ENCODE assay signal across 20 mouse cellular contexts in genomic region chr5:107068146-107068545, GRCm38 (mm10).
DNase-seq lines count a peak whose midpoint lies in the region; ATAC-seq and TF ChIP-seq lines count a peak whose summit lies in the region.
"Had no signal": no experiment of that assay in that cellular context is flagged by ENCODE, and none has a peak within 500 bp of the region (broad histone marks: within the 10 kb centered on the region; RNA-seq: fewer than 3 reads in every experiment).

No protein-coding gene starts in this region.

- H3K27me3 ChIP-seq in kidney, embryonic 15.5 days = no peaks in the 10 kb centered on the region
- H3K27me3 ChIP-seq in midbrain, embryonic 14.5 days (ENCODE audit: control insufficient read depth, insufficient read depth, low read length) = no peaks in the 10 kb centered on the region
- H3K27me3 ChIP-seq in forebrain, embryonic 11.5 days (ENCODE audit: control insufficient read depth, insufficient read depth, low read length) = no peaks in the 10 kb centered on the region
- H3K27me3 ChIP-seq: embryonic facial prominence, embryonic 15.5 days; forebrain, embryonic 15.5 days had no signal

- TF ChIP-seq CTCF in brain, embryonic 14.5 days (IDR thresholded peaks at IDR 0.05; ENCODE audit: borderline replicate concordance, extremely low read depth, insufficient read depth, insufficient read length) = no peak

- H3K9me3 ChIP-seq in kidney, embryonic 15.5 days (replicated peaks) = no peaks in the 10 kb centered on the region
- no peaks in the 10 kb centered on the region for H3K9me3 ChIP-seq in midbrain, embryonic 14.5 days (ENCODE audit: control insufficient read depth, low read length)
- no peaks in the 10 kb centered on the region for H3K9me3 ChIP-seq in forebrain, embryonic 11.5 days (ENCODE audit: control insufficient read depth, low read length)
- H3K9me3 ChIP-seq: embryonic facial prominence, embryonic 15.5 days; forebrain, embryonic 10.5 days; forebrain, embryonic 15.5 days; heart, embryonic 13.5 days had no signal

- no peaks in the 10 kb centered on the region for H3K36me3 ChIP-seq in kidney, embryonic 15.5 days
- H3K36me3 ChIP-seq in midbrain, embryonic 14.5 days (ENCODE audit: control insufficient read depth, insufficient read depth, low read length) = no peaks in the 10 kb centered on the region
- H3K36me3 ChIP-seq in forebrain, embryonic 11.5 days (ENCODE audit: control insufficient read depth, insufficient read depth, low read length) = no peaks in the 10 kb centered on the region
- H3K36me3 ChIP-seq: embryonic facial prominence, embryonic 15.5 days; forebrain, embryonic 10.5 days; forebrain, embryonic 15.5 days; heart, embryonic 13.5 days had no signal

- H3K9ac ChIP-seq in kidney, embryonic 15.5 days = no peak overlapping the region
- H3K9ac ChIP-seq in midbrain, embryonic 14.5 days (replicated peaks; ENCODE audit: low read length) = no peak overlapping the region
- H3K9ac ChIP-seq in forebrain, embryonic 11.5 days (ENCODE audit: low read length) = no peak overlapping the region
- H3K9ac ChIP-seq: embryonic facial prominence, embryonic 15.5 days; forebrain, embryonic 15.5 days; heart, embryonic 13.5 days had no signal

- 78% methylated on average over 5 of the region's 5 CpGs for WGBS in kidney, embryonic 15.5 days
- WGBS in midbrain, embryonic 14.5 days = 73% methylated on average over 5 of the region's 5 CpGs
- WGBS in forebrain, embryonic 11.5 days = 83% methylated on average over 5 of the region's 5 CpGs

- no peak for ATAC-seq in kidney, embryonic 15.5 days (replicated peaks; ENCODE audit: low FRiP score)
- ATAC-seq in midbrain, embryonic 14.5 days (ENCODE audit: low FRiP score, low TSS enrichment) = no peak
- ATAC-seq in forebrain, embryonic 11.5 days (replicated peaks; ENCODE audit: low FRiP score) = no peak
- ATAC-seq: forebrain, embryonic 15.5 days; hindbrain, postnatal 0 days had no signal

- DNase-seq in kidney, postnatal 10 days = no peak
- peak; percentile 50 for DNase-seq in brain, embryonic 14.5 days (ENCODE audit: low read depth)
- DNase-seq in midbrain, embryonic 14.5 days = peak; percentile 27
- DNase-seq in retina, embryonic 14.5 days (ENCODE audit: low spot score) = peak; percentile 16
- DNase-seq in forebrain, embryonic 11.5 days (ENCODE audit: low spot score) = no peak
- no peak for DNase-seq in lung, postnatal 36 days
- DNase-seq: adrenal gland, postnatal 10 days; cerebellum, adult 18-20 months; cerebellum, adult 9-11 months; cerebellum, postnatal 36 days; gastrocnemius, postnatal 36 days; heart, adult 11 months; heart, postnatal 36 days had no signal

- TF ChIP-seq POLR2A in brain, embryonic 14.5 days (IDR thresholded peaks at IDR 0.05; ENCODE audit: borderline replicate concordance, extremely low read depth, insufficient read depth, insufficient read length, poor library complexity, severe bottlenecking) = no peak

- H3K4me1 ChIP-seq in kidney, embryonic 15.5 days = peaks cover 13% of the 10 kb centered on the region
- H3K4me1 ChIP-seq in midbrain, embryonic 14.5 days (ENCODE audit: control insufficient read depth, insufficient read depth, low read length) = no peaks in the 10 kb centered on the region
- no peaks in the 10 kb centered on the region for H3K4me1 ChIP-seq in forebrain, embryonic 11.5 days (replicated peaks; ENCODE audit: control insufficient read depth, insufficient read depth, low read length)
- H3K4me1 ChIP-seq: embryonic facial prominence, embryonic 15.5 days; forebrain, embryonic 15.5 days had no signal

- H3K4me2 ChIP-seq in kidney, embryonic 15.5 days = no peak overlapping the region
- H3K4me2 ChIP-seq in midbrain, embryonic 14.5 days (ENCODE audit: low read length) = no peak overlapping the region
- no peak overlapping the region for H3K4me2 ChIP-seq in forebrain, embryonic 11.5 days (ENCODE audit: low read depth, low read length, severe bottlenecking)
- H3K4me2 ChIP-seq: embryonic facial prominence, embryonic 15.5 days; forebrain, embryonic 15.5 days; heart, embryonic 13.5 days had no signal

- 0 out of 2 replicates have a peak overlapping the region, but pooled peaks have one; percentile 16 for H3K27ac ChIP-seq in kidney, embryonic 15.5 days
- H3K27ac ChIP-seq in midbrain, embryonic 14.5 days (replicated peaks; ENCODE audit: low read depth, low read length) = no peak overlapping the region
- H3K27ac ChIP-seq in forebrain, embryonic 11.5 days (ENCODE audit: low read depth, low read length) = no peak overlapping the region
- H3K27ac ChIP-seq: embryonic facial prominence, embryonic 15.5 days; forebrain, embryonic 10.5 days; forebrain, embryonic 15.5 days; heart, embryonic 13.5 days; hindbrain, postnatal 0 days had no signal

- H3K4me3 ChIP-seq in kidney, embryonic 15.5 days (replicated peaks) = no peak overlapping the region
- no peak overlapping the region for H3K4me3 ChIP-seq in midbrain, embryonic 14.5 days (replicated peaks; ENCODE audit: low read depth, low read length)
- H3K4me3 ChIP-seq in forebrain, embryonic 11.5 days (ENCODE audit: low read depth, low read length) = no peak overlapping the region
- H3K4me3 ChIP-seq: embryonic facial prominence, embryonic 15.5 days; erythroblast, embryonic 14.5 days; forebrain, embryonic 10.5 days; forebrain, embryonic 15.5 days; heart, embryonic 13.5 days had no signal

Comparison
In these comparisons a context has a peak if more than half of its experiments do, and no peak if none do; other contexts are left out.
1. DNase-seq: peak in brain, embryonic 14.5 days (single experiment), midbrain, embryonic 14.5 days (single experiment) and retina, embryonic 14.5 days (single experiment); none in kidney, postnatal 10 days (single experiment), forebrain, embryonic 11.5 days (single experiment) and lung, postnatal 36 days (single experiment).